Mouse (Mus musculus) cortical plate, adult 2 months (tissue): ENCODE data around the gene Atp7a. TPM values are rescaled to one million over a fixed set of nuclear protein-coding genes. Genes with fewer than 3 reads are reported as not detected.

Experiments
- H3K27ac ChIP-seq: fragments of 200-500 bp; 2 replicates; pipeline ENCODE4 v1.5.1; 2012; ENCODE audit warnings: low read length, control low read depth, inconsistent platforms; ENCODE audit not compliant: insufficient read depth
- H3K4me1 ChIP-seq: fragments of 200-500 bp; 2 replicates; pipeline ENCODE4 v1.6.1; 2011; ENCODE audit warnings: low read length; ENCODE audit not compliant: control insufficient read depth, insufficient read depth
- H3K4me3 ChIP-seq: fragments of 200-500 bp; 2 replicates; pipeline ENCODE4 v1.5.1; 2011; ENCODE audit warnings: mild to moderate bottlenecking, low read length, control low read depth; ENCODE audit not compliant: insufficient read depth
- CTCF ChIP-seq: fragments of 200-500 bp; IDR thresholded peaks from 2 replicates; pipeline ENCODE4 v1.5.1; 2011; ENCODE audit warnings: mild to moderate bottlenecking, control low read depth, low read length; ENCODE audit not compliant: insufficient read depth; ENCODE audit errors: extremely low read depth
- POLR2A ChIP-seq: fragments of 200-500 bp; IDR thresholded peaks from 2 replicates; pipeline ENCODE4 v1.6.1; 2011; ENCODE audit warnings: mild to moderate bottlenecking, low read length, control low read depth; ENCODE audit not compliant: insufficient read depth; ENCODE audit errors: extremely low read depth
- polyA plus RNA-seq: library from polyadenylated mRNA; depleted of rRNA; stranded (reverse); fragments of >200 nt; gene quantifications from 2 replicates; pipeline ENCODE4 v1.2.3, GENCODE M21; 2012

Atp7a gene
- polyA plus RNA-seq, 1 experiment, result 2.8 TPM

GRCm38 (mm10) chrX:106134916-106135315 is 107.8 kb downstream of the Atp7a start:
- Histone ChIP-seq H3K27ac (no peak overlapping the region), H3K4me1 (no peaks in the 10 kb centered on the region), H3K4me3 (no peak overlapping the region)
- TF ChIP-seq POLR2A (no peak), CTCF (no peak)

- no peak for TF ChIP-seq CTCF
- TF ChIP-seq POLR2A, result no peak
- H3K4me3 ChIP-seq, result no peak overlapping the region
- no peaks in the 10 kb centered on the region for H3K4me1 ChIP-seq
- H3K27ac ChIP-seq, result no peak overlapping the region
Observed at GRCm38 (mm10) chrX:106135484-106135883, 108.4 kb downstream of the Atp7a start.

GRCm38 (mm10) chrX:106135916-106136575 is 109.0 kb downstream of the Atp7a start:
- TF ChIP-seq POLR2A (no peak), CTCF (no peak)
- H3K4me1 ChIP-seq, result no peaks in the 10 kb centered on the region
- H3K27ac ChIP-seq, result no peak overlapping the region
- H3K4me3 ChIP-seq, result no peak overlapping the region

GRCm38 (mm10) chrX:106139309-106140070 is 112.4 kb downstream of the Atp7a start:
- TF ChIP-seq POLR2A (no peak), CTCF (no peak)

GRCm38 (mm10) chrX:106142936-106143335 is 115.9 kb downstream of the Atp7a start, which contains the start of gene Tlr13:
Gene Tlr13 (plus strand): TSS chrX:106143204.
- Histone ChIP-seq H3K4me1 (no peaks in the 10 kb centered on the region), H3K4me3 (no peak within 1 kb of the TSS), H3K27ac (no peak within 1 kb of the TSS)
- TF ChIP-seq CTCF (no peak), POLR2A (no peak)

More at GRCm38 (mm10) chrX:106139309-106140070, 112.4 kb downstream of the Atp7a start:
- no peak overlapping the region for H3K4me3 ChIP-seq
- H3K4me1 ChIP-seq, result no peaks in the 10 kb centered on the region
- H3K27ac ChIP-seq, result no peak overlapping the region

- H3K4me1 ChIP-seq, result no peaks in the 10 kb centered on the region
- no peak overlapping the region for H3K4me3 ChIP-seq
- no peak for TF ChIP-seq CTCF
- no peak for TF ChIP-seq POLR2A
- no peak overlapping the region for H3K27ac ChIP-seq
Observed at GRCm38 (mm10) chrX:106148185-106148584, 121.1 kb downstream of the Atp7a start.

- Histone ChIP-seq H3K4me3 (no peak overlapping the region), H3K4me1 (no peaks in the 10 kb centered on the region), H3K27ac (no peak overlapping the region)
- TF ChIP-seq CTCF (no peak), POLR2A (no peak)
Observed at GRCm38 (mm10) chrX:106149460-106149859, 122.4 kb downstream of the Atp7a start.

GRCm38 (mm10) chrX:106154180-106154586 is 127.1 kb downstream of the Atp7a start:
- no peaks in the 10 kb centered on the region for H3K4me1 ChIP-seq
- no peak overlapping the region for H3K27ac ChIP-seq
- TF ChIP-seq CTCF (no peak), POLR2A (no peak)
- H3K4me3 ChIP-seq, result no peak overlapping the region

- no peak for TF ChIP-seq POLR2A
- no peak for TF ChIP-seq CTCF
- no peaks in the 10 kb centered on the region for H3K4me1 ChIP-seq
- H3K4me3 ChIP-seq, result no peak overlapping the region
- no peak overlapping the region for H3K27ac ChIP-seq
Observed at GRCm38 (mm10) chrX:106155892-106156291, 128.8 kb downstream of the Atp7a start.

- Histone ChIP-seq H3K4me3 (no peak overlapping the region), H3K4me1 (no peaks in the 10 kb centered on the region), H3K27ac (no peak overlapping the region)
- no peak for TF ChIP-seq POLR2A
- no peak for TF ChIP-seq CTCF
Observed at GRCm38 (mm10) chrX:106163995-106164394, 136.9 kb downstream of the Atp7a start.
